Mouse (Mus musculus) E14TG2a.4 (cell line): ENCODE measurements around the gene Cyp4v3.

Experiments used
- CTCF ChIP-seq: conservative IDR thresholded peaks from 2 replicates; pipeline ENCODE4 v1.5.1; 2014; ENCODE audit warnings: low read length
- NANOG ChIP-seq: IDR thresholded peaks from 2 replicates; pipeline ENCODE4 v1.6.1; 2014; ENCODE audit warnings: borderline replicate concordance, low read length, mixed read lengths

GRCm38 (mm10) chr8:45268485-45268884, 64.5 kb downstream of the Cyp4v3 start:
- no peak for TF ChIP-seq CTCF
- TF ChIP-seq NANOG: no peak
